Mouse (Mus musculus) heart, postnatal 0 days (tissue): ENCODE measurements around the gene Ptprb.

ENCODE experiments used
- CTCF ChIP-seq: IDR thresholded peaks from 2 replicates; pipeline ENCODE4 v1.5.1; 2016; ENCODE audit warnings: antibody characterized with exemption, control low read depth, low read depth
- EP300 ChIP-seq: IDR thresholded peaks from 2 replicates; pipeline ENCODE4 v1.6.1; 2016; ENCODE audit warnings: antibody characterized with exemption, low read depth

- TF ChIP-seq EP300: no peak
- TF ChIP-seq CTCF: no peak
Observed at GRCm38 (mm10) chr10:116403679-116404078, 128.4 kb downstream of the Ptprb start.
